Mouse (Mus musculus) CD4-positive, CD25-positive, alpha-beta regulatory T cell, adult 4 months (primary cell): ENCODE results near the gene Prmt2. TPM values are rescaled to one million over a fixed set of nuclear protein-coding genes. Genes with fewer than 3 reads are reported as not detected.

Experiments used
- ATAC-seq: one replicate; pipeline ENCODE4 v1.8.0; 2017
- polyA plus RNA-seq, 2 experiments: library from polyadenylated mRNA; unstranded; fragments of 100-300 nt; shearing (Covaris generic); gene quantifications; one replicate each; pipeline ENCODE4 v1.2.1; 2017

The Prmt2 gene
- polyA plus RNA-seq, 2 experiments from 2014 or later, result 32.8 to 45.9 TPM

DNA sequence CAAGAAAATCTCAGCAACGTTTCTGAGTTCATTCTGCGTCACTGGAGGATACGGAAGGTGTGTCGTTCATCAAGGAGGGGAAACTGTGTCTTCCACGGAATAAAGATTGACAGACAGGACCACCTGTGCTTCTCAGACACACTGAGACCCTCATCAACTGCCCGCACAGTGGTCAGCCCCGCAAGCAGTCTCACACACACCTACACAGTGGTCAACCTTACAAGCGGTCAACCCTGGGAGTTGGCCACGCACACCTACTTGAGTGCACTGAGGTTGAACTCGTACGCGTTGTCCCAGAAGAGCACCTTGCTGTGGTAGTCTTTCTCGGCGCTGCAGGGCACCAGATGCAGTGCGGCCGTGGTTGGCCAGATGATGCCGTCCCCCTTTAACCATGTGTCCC is 20.6 kb downstream of the Prmt2 start:
- no peak for ATAC-seq

DNA sequence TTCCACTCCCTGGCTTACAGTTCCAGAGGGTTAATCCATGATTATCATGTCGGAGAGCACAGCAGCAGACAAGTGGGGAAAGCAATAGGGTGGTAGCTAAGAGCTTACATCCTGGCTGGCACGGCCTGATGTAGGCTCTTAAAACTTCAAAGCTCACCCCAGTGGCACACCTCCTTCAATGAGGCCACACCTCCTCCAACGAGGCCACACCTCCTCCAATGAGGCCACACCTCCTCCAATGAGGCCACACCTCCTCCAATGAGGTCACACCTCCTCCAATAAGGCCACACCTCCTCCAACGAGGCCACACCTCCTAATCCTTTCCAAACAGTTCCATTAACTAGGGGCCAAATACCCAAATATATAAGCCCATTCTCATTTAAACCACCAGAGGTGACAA is 23.5 kb downstream of the Prmt2 start:
- no peak for ATAC-seq

DNA sequence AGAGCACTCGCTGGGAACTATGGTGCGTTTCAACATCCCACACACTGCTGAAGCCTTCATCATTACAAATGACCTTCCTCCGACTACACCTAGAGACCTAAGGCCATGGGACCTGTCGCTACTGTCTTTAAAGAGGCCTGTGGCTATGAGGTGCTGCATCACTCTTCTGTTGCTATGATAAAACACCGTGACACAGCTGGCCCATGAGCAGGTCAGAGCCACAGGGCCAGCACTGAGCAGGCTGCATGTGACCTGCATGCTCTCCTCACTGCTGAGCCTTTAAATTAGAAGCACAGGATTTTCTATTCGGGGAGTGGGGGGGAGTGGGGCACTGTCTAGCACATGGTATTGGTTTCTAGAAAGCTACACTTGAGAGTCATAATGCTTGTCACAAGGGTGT is 25.5 kb downstream of the Prmt2 start:
- no peak for ATAC-seq

DNA sequence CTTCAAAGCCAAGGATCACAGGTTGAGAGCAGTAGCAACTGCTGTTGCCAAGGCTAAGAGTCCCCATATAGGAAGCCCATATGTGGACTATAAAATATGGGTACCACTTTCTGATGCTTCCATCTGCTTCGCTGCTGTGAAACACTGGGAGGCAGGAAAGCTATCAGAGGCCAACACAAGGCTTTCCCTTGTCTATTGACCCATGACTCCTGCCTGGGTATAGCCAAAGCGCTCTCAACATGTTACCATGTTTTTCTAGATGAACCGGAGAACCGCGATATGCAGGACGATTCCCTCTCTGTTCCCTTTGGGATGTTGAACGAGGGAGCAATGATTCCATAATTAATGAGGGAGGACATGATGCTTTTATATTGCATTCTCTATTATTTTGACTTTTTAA is 26.9 kb downstream of the Prmt2 start:
- ATAC-seq, result no peak

DNA sequence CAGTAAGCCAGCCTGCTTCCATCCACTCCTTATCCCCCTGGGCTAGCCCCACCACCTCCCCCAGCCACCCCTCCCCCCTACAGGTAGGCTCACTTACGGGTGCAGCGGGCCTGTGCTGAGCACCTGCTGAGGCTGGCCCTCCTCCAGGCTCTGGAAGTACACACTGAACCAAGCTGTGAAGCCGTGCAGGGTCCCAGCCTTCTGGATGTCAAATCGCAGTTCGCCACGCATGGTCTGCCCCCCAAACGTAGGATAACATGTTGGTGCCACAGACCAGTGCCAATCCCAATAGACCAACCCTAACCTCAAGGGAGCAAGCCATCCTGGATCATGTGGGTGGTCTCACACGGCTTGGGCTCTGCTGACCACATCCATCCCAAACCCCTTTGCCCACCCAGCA is 28.4 kb downstream of the Prmt2 start:
- no peak for ATAC-seq

DNA sequence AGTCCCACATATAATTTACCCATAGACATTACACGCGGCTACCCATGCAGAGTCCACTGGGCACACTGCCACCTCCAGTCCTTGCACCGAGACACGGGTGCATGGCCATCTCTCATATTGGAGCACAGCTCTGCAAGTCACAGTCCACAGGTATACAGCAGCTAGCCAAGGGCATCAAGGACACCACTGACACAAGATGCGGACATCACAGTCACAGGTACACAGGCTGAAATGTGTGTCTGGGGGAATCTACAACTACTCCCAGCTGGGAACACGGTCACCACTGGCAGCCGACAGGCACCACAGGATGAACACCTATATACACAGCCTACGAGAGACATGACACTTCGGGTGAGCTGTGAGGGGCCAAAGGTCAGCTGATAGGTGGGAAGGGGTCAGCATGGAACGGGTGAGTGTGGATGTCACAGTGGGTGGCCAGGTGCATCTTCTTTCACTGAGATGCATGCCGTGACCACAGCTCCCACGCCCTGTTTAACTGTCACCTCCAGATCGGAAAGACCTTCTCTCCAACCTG is 30.3 kb downstream of the Prmt2 start:
- ATAC-seq, result no peak

DNA sequence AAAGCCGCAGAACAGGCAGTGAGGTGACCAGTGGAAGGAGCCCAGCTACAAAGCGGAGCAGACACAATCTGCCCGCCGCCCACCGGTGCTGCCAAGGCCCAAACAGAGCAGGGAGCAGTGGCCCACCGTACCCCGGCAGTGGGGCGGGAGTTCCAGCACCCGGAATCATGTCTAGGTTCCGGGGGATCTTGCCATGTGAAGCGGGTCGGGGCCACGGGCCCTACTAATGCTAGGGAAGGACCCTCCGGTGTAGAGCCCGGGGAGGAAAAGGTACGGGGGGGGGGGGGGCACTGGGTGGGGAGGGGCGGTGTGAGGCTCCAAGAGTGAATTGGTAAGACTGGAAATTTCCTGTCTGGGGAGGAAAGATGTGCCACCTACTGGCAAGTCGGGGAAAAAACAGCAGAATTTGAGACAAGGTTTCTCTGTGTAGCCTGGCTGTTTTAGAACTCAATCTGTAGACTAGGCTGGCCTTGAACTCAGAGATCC is 33.8 kb downstream of the Prmt2 start:
- ATAC-seq, result no peak

DNA sequence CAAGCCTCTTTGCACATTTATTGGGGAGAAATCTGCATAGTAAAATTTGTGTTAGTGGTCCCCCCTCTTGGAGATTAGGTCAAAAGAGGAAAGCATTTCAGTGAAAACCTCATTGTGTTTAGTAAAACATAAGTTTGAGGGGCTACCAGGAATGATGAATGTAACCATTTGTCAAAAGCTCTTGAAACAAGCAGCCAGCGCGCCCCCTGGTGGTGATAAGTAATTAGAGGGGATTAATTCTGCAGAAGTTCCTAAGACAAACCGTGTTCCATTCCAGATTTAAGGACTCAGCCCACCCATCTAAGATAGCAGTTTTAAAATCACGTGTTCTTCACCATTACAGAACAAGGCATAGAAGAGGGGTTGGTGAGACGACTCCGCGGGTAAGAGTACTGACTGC is 35.7 kb downstream of the Prmt2 start:
- no peak for ATAC-seq

DNA sequence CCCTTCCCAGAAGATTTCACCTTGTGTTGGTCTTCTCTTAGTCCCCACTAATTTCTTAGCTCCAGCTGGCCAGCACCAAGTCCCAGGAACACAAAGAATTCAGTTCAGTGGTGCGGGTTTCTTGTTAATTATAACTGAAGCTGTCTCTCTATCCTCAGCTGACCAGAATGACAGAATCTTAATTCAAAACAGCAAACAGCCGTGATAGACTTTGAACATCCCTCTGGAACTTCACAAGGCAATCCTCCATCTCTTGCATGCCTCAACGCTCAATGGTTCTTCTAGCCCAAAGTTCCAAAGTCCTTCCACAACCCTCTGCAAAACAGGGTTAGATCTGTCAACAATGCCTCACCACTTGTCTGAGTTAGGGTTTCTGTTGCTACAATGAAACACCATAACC is 36.2 kb downstream of the Prmt2 start:
- ATAC-seq, result no peak

DNA sequence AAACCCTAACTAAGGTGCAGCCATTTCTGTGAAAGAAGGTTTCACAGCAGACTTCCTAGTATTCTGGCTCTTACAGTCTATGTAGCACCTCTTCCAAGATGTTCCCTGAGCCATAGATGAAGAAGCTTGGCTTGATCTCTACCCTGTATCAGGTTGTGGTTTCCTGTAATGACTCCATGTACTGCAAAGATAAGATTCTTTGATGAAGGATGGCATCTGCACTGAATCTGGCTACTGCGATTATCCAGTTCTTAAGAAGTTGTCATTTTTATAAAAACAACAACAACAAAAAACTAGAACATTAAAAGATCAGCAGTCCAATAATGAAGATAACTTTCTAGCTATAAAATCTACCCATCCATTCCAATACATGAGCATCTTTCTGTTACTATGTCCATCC is 49.7 kb downstream of the Prmt2 start:
- ATAC-seq, result no peak

DNA sequence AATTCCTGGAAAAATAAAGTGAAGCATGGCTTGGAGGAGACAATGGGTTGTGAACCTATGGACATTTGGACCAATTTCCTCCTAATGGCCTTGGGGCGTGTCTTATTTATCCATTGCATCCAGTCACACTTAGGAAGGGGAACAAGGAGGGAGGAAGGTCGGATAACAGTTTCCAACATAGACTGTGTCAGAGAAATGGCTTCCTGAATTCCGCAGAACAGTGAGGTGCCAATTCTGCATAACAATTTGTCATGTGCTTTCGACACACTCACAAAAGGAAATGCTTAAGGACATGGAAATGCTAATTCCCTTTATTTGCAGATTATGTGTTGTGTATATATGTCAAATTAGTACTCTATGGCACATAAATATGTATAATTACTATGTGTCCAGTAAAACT is 52.4 kb downstream of the Prmt2 start:
- no peak for ATAC-seq

DNA sequence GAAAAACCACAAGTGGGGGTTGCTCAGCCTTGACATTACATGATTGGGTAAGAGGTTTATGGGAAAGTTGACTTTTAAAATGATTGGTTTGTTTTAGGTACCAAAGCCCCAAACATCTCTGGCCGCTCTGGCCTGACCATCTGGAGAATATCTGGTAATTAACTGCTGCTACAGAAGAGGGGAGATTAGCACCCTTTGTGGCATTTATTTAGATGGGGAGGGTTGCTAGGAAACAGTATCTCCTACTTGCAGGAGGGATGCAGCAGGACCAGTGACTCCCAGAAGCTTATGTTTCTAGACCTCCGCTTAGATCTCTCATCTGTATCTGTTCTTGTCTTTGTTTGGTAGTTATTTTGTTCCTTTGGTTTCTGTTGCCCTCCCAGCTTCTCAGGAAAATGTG is 62.8 kb downstream of the Prmt2 start:
- ATAC-seq, result no peak

DNA sequence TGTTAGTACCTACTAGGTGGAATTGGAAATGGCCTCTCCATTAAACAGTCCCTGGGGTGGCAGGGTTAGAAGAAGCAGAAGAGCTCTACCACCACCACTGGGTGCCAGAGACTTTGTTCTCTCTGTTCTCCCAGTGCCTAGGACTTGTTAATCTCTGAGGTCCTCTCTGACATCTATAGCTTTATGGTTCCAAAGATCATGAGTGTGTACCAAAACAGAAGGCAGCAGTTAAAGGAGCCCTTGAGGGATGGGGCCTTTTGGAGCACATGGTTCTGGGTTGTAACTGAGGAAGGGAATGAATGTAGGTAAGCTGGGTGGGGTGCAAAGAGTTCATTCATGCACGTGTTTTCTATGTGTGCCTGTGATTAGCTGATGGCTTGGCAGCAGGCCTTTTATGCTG is 79.7 kb downstream of the Prmt2 start:
- ATAC-seq, result no peak

DNA sequence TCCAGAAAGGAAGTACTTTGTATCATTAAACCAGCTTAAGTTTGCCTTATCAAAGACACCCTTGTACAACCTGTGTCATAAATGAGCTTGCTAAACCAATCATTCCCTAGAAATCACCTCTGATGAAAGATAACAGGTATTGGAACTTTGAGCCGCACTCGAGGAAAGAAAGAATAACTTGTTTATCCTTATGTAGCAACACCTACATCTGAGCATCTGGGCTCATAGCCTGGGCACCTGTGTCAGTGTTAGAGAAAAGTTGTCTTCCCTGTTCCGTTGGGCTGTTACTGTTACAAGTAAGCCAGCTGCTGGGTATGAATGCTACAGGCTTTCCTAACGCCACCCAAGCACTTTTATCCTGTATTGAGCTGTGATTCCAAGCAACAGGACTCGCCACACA is 80.1 kb downstream of the Prmt2 start:
- no peak for ATAC-seq

Other genes with a start within 250 kb of the Prmt2 start
- gene Zfp280b, start 205.2 kb downstream of the Prmt2 start, polyA plus RNA-seq, result 1 to 10 TPM; 9.6 to 9.7 TPM
- gene Slc5a4b, start 126.9 kb downstream of the Prmt2 start, polyA plus RNA-seq, result under 1 TPM in 1 of 2 experiments, not detected in 1; 0.09 TPM
- not detected for gene Slc5a4a, start 90.4 kb downstream of the Prmt2 start, polyA plus RNA-seq
- not detected for gene S100b, start 16.0 kb upstream of the Prmt2 start, polyA plus RNA-seq
- gene Dip2a, start 107.4 kb upstream of the Prmt2 start, polyA plus RNA-seq, result 1 to 10 TPM; 2.0 to 2.6 TPM
- 1 to 10 TPM in 1 of 2 experiments, not detected in 1; 4.9 TPM for gene AC141477.1, start 202.6 kb upstream of the Prmt2 start, polyA plus RNA-seq
- gene Pcnt, start 204.9 kb upstream of the Prmt2 start, polyA plus RNA-seq, result 10 to 100 TPM in 1 of 2 experiments, 1 to 10 TPM in 1; 8.6 to 11.8 TPM
- gene 2610028H24Rik, start 211.2 kb upstream of the Prmt2 start, polyA plus RNA-seq, result under 1 TPM in 1 of 2 experiments, not detected in 1; 0.24 TPM
- gene Mcm3ap, start 231.1 kb upstream of the Prmt2 start, polyA plus RNA-seq, result 10 to 100 TPM; 47.6 to 56.5 TPM
- gene Ybey, start 231.2 kb upstream of the Prmt2 start, polyA plus RNA-seq, result 1 to 10 TPM; 3.2 to 4.1 TPM